Mouse (Mus musculus) CH12.LX (cell line): ENCODE measurements around the gene Sowahb. TPM values are rescaled to one million over a fixed set of nuclear protein-coding genes. Genes with fewer than 3 reads are reported as not detected.

ENCODE experiments used
- DNase-seq: peaks from one replicate; pipeline ENCODE4 v3.0.0-alpha.2; 2013; ENCODE audit errors: extremely low read depth
- H3K27ac ChIP-seq: 2 replicates; pipeline ENCODE4 v1.5.1; 2012; ENCODE audit warnings: low read depth, mild to moderate bottlenecking, control low read depth, moderate library complexity; ENCODE audit not compliant: insufficient read depth
- H3K27me3 ChIP-seq: replicated peaks from 2 replicates; pipeline ENCODE3; 2012; ENCODE audit warnings: inconsistent platforms
- H3K36me3 ChIP-seq, 2 experiments: replicated peaks in 1 of 2; 2 replicates each; pipeline versions ENCODE3 to v1.6.1; 2012; ENCODE audit warnings: inconsistent platforms in 1 of 2, low read length in 1 of 2, mild to moderate bottlenecking in 1 of 2, mixed read lengths in 1 of 2, moderate library complexity in 1 of 2; ENCODE audit not compliant: control insufficient read depth in 1 of 2, insufficient read depth in 1 of 2
- H3K4me1 ChIP-seq, 2 experiments: 2 replicates each; pipeline ENCODE4 v1.6.1; 2012; ENCODE audit warnings: inconsistent platforms in 1 of 2, moderate library complexity in 1 of 2; ENCODE audit not compliant: insufficient read depth in 2 of 2, control insufficient read depth in 1 of 2
- H3K4me2 ChIP-seq: 2 replicates; pipeline ENCODE4 v1.6.1; 2012; ENCODE audit warnings: low read depth, mild to moderate bottlenecking, control low read depth; ENCODE audit not compliant: poor library complexity, insufficient read depth, severe bottlenecking
- H3K4me3 ChIP-seq, 3 experiments: fragments of 150-350 bp in 1 of 3; sonication (generic) in 1 of 3; replicated peaks in 1 of 3; 2 replicates each; pipeline versions ENCODE3 to v1.5.1; 2011 to 2012; ENCODE audit warnings: low read depth in 2 of 3, low read length in 2 of 3, mild to moderate bottlenecking in 2 of 3, moderate library complexity in 2 of 3, control low read depth in 1 of 3, improper control_type of control experiment in 1 of 3, inconsistent platforms in 1 of 3, mixed read lengths in 1 of 3; ENCODE audit not compliant: poor library complexity in 1 of 3
- H3K79me2 ChIP-seq: replicated peaks from 2 replicates; pipeline ENCODE4 v1.6.1; 2012; ENCODE audit warnings: mild to moderate bottlenecking, moderate library complexity; ENCODE audit not compliant: control insufficient read depth, poor library complexity, insufficient read depth, severe bottlenecking; ENCODE audit errors: extremely low read depth
- H3K9ac ChIP-seq: 2 replicates; pipeline ENCODE4 v1.6.1; 2012; ENCODE audit warnings: low read depth, mild to moderate bottlenecking, control low read depth, moderate library complexity; ENCODE audit not compliant: insufficient read depth
- H3K9me3 ChIP-seq: replicated peaks from 2 replicates; pipeline ENCODE3; 2012; ENCODE audit warnings: low read length, inconsistent platforms, mixed read lengths
- CHD2 ChIP-seq: IDR thresholded peaks from 2 replicates; pipeline ENCODE4 v1.6.1; 2011; ENCODE audit warnings: low read length, improper control_type of control experiment
- CTCF ChIP-seq, 2 experiments: IDR thresholded peaks in 1 of 2; conservative IDR thresholded peaks in 1 of 2; 2 replicates each; pipeline ENCODE4 v1.5.1; 2011 to 2012; ENCODE audit warnings: low read depth in 2 of 2, low read length in 2 of 2, improper control_type of control experiment in 1 of 2, inconsistent platforms in 1 of 2, mild to moderate bottlenecking in 1 of 2, moderate library complexity in 1 of 2
- ELF1 ChIP-seq: IDR thresholded peaks from 2 replicates; pipeline ENCODE4 v1.6.1; 2014; ENCODE audit warnings: low read depth, mild to moderate bottlenecking, inconsistent platforms, low read length, improper control_type of control experiment
- GABPA ChIP-seq: IDR thresholded peaks from 2 replicates; pipeline ENCODE4 v1.6.1; 2012; ENCODE audit warnings: low read depth, low read length, improper control_type of control experiment, inconsistent platforms; ENCODE audit not compliant: insufficient replicate concordance
- JUND ChIP-seq: conservative IDR thresholded peaks from 2 replicates; pipeline ENCODE4 v1.6.1; 2011; ENCODE audit warnings: low read depth, low read length, improper control_type of control experiment
- KAT2A ChIP-seq: IDR thresholded peaks from 2 replicates; pipeline ENCODE4 v1.6.1; 2012; ENCODE audit warnings: low read length, improper control_type of control experiment, inconsistent platforms; ENCODE audit not compliant: insufficient replicate concordance
- MAX ChIP-seq: IDR thresholded peaks from 2 replicates; pipeline ENCODE4 v1.6.1; 2011; ENCODE audit warnings: low read length, improper control_type of control experiment
- MEF2A ChIP-seq: IDR thresholded peaks from 2 replicates; pipeline ENCODE4 v1.6.1; 2014; ENCODE audit warnings: low read depth, mild to moderate bottlenecking, inconsistent platforms, low read length, improper control_type of control experiment, borderline replicate concordance
- MXI1 ChIP-seq: IDR thresholded peaks from 2 replicates; pipeline ENCODE4 v1.6.1; 2011; ENCODE audit warnings: mild to moderate bottlenecking, low read depth, low read length, improper control_type of control experiment
- MYC ChIP-seq: IDR thresholded peaks from 2 replicates; pipeline ENCODE4 v1.6.1; 2011; ENCODE audit warnings: low read depth, mild to moderate bottlenecking, improper control_type of control experiment, low read length
- POLR2A ChIP-seq: IDR thresholded peaks from 2 replicates; pipeline ENCODE4 v1.6.1; 2011; ENCODE audit warnings: low read depth, mild to moderate bottlenecking, improper control_type of control experiment, low read length
- RAD21 ChIP-seq: IDR thresholded peaks from 2 replicates; pipeline ENCODE4 v1.6.1; 2011; ENCODE audit warnings: low read depth, mild to moderate bottlenecking, low read length, improper control_type of control experiment, moderate library complexity
- SIN3A ChIP-seq: IDR thresholded peaks from 2 replicates; pipeline ENCODE4 v1.6.1; 2012; ENCODE audit warnings: low read length, improper control_type of control experiment, inconsistent platforms
- SMC3 ChIP-seq: IDR thresholded peaks from 2 replicates; pipeline ENCODE4 v1.6.1; 2011; ENCODE audit warnings: low read depth, low read length, improper control_type of control experiment
- TCF12 ChIP-seq: IDR thresholded peaks from 2 replicates; pipeline ENCODE4 v1.6.1; 2014; ENCODE audit warnings: low read depth, mild to moderate bottlenecking, inconsistent platforms, low read length, improper control_type of control experiment
- UBTF ChIP-seq: IDR thresholded peaks from 2 replicates; pipeline ENCODE4 v1.6.1; 2012; ENCODE audit warnings: low read depth, mild to moderate bottlenecking, inconsistent platforms, low read length, improper control_type of control experiment, moderate library complexity
- USF2 ChIP-seq: conservative IDR thresholded peaks from 2 replicates; pipeline ENCODE4 v1.6.1; 2011; ENCODE audit warnings: low read depth, low read length, improper control_type of control experiment
- ZNF384 ChIP-seq: IDR thresholded peaks from 2 replicates; pipeline ENCODE4 v1.6.1; 2012; ENCODE audit warnings: low read depth, low read length, improper control_type of control experiment, inconsistent platforms
- dilution Hi-C: fragments of 300-500 bp; cut with MboI; formaldehyde crosslinking; loops from 2 replicates; pipeline ENCODE4 v1.14.3; 2020; ENCODE audit warnings: low sequenced_read_pairs; ENCODE audit not compliant: extremely low pct_unique_long_range_greater_than_20kb, extremely low pct_ligation_motif_present
- in situ Hi-C: fragments of 300-500 bp; cut with MboI; formaldehyde crosslinking; loops from 3 replicates; pipeline ENCODE4 v1.14.3; 2019; ENCODE audit warnings: low sequenced_read_pairs, low pct_ligation_motif_present, low pct_unique_long_range_greater_than_20kb, mixed read lengths
- polyA plus RNA-seq: library from polyadenylated mRNA; unstranded; fragments of >175 nt; gene quantifications from 2 replicates; pipeline ENCODE4 v1.2.1, GENCODE M21; 2012; ENCODE audit warnings: low read depth; ENCODE audit not compliant: insufficient read length
- total RNA-seq, 2 experiments: library from RNA; depleted of rRNA; stranded (reverse); fragments of 300-350 nt in 1 of 2; fragments of >200 nt in 1 of 2; gene quantifications; 2 replicates each; pipeline ENCODE4 v1.2.3; 2012 to 2014

Sowahb gene
- total and polyA plus RNA-seq, 3 experiments, result not detected

- no peak overlapping the region for H3K4me2 ChIP-seq
- dilution Hi-C loops, result no loop called here
- H3K36me3 ChIP-seq, result no peaks in the 10 kb centered on the region
- H3K9ac ChIP-seq, result no peak overlapping the region
- H3K9me3 ChIP-seq, result peaks cover 4% of the 10 kb centered on the region
- H3K79me2 ChIP-seq, result no peaks in the 10 kb centered on the region
- H3K27me3 ChIP-seq, result no peaks in the 10 kb centered on the region
- H3K27ac ChIP-seq, result no peak overlapping the region
- H3K4me3 ChIP-seq, result no peak overlapping the region
- TF ChIP-seq JUND (no peak), USF2 (no peak), CTCF (conservative IDR thresholded peaks at IDR 0.05 in 1 of 2, IDR thresholded peaks at IDR 0.05 in 1 of 2; ENCODE audit: low read depth in 2 of 2, low read length in 2 of 2) (0 out of 4 replicates have a peak, but pooled peaks of 1 of the 2 experiments have one; percentile 3), MEF2A (no peak)
- TF ChIP-seq, all 38 proteins: peak for 1
- DNase-seq, result no peak
- in situ Hi-C loops, result no loop called here
- no peaks in the 10 kb centered on the region for H3K4me1 ChIP-seq
Observed at GRCm38 (mm10) chr5:93017678-93018077, 27.1 kb downstream of the Sowahb start.

GRCm38 (mm10) chr5:93008256-93008655, 36.6 kb downstream of the Sowahb start:
- Histone ChIP-seq H3K4me2 (no peak overlapping the region), H3K36me3 (no peaks in the 10 kb centered on the region), H3K9me3 (no peaks in the 10 kb centered on the region), H3K4me1 (no peaks in the 10 kb centered on the region), H3K27me3 (no peaks in the 10 kb centered on the region), H3K79me2 (no peaks in the 10 kb centered on the region), H3K27ac (no peak overlapping the region), H3K9ac (no peak overlapping the region), H3K4me3 (no peak overlapping the region)
- dilution Hi-C loops (no loop called here), in situ Hi-C loops (no loop called here)
- no peak for DNase-seq
- TF ChIP-seq UBTF (no peak), GABPA (no peak), POLR2A (no peak), MYC (no peak), SIN3A (no peak), MAX (no peak), TCF12 (no peak), JUND (no peak), MXI1 (no peak), KAT2A (no peak), RAD21 (no peak), ELF1 (no peak), USF2 (no peak), CHD2 (no peak), CTCF (conservative IDR thresholded peaks at IDR 0.05 in 1 of 2, IDR thresholded peaks at IDR 0.05 in 1 of 2; ENCODE audit: low read depth in 2 of 2, low read length in 2 of 2) (no peak), ZNF384 (no peak), SMC3 (no peak)
